Mouse (Mus musculus) left cerebral cortex, adult 2 months (tissue): ENCODE measurements around the gene Aox3. TPM values are rescaled to one million over a fixed set of nuclear protein-coding genes. Genes with fewer than 3 reads are reported as not detected.

ENCODE experiments used
- DNase-seq, 2 experiments: peaks; one replicate each; pipeline ENCODE4 v3.0.0; 2021 to 2022; ENCODE audit warnings: low spot score in 2 of 2, mixed read lengths in 1 of 2; ENCODE audit errors: extremely low spot score in 1 of 2
- H3K27ac ChIP-seq: fragments of 200-600 bp; 2 replicates; pipeline ENCODE4 v1.8.1; 2022
- H3K4me3 ChIP-seq: fragments of 200-600 bp; 2 replicates; pipeline ENCODE4 v1.8.1; 2022
- CTCF ChIP-seq: fragments of 200-600 bp; IDR thresholded peaks from 2 replicates; pipeline ENCODE4 v1.8.1; 2022; ENCODE audit warnings: antibody characterized with exemption, mild to moderate bottlenecking, moderate library complexity
- intact Hi-C: fragments of 180-260 bp; cut with DNase I; formaldehyde crosslinking; loops from one replicate; pipeline ENCODE4 v1.15.1; 2025
- total RNA-seq, 2 experiments: library from RNA; stranded (reverse); gene quantifications; 2 replicates each; pipeline ENCODE4 v1.2.3; 2021

Aox3 gene
- total RNA-seq, 2 experiments from 2014 or later = 2.9 to 3.6 TPM

- H3K4me3 ChIP-seq = no peak overlapping the region
- intact Hi-C loops = no loop called here
- no peak for DNase-seq
- no peak for TF ChIP-seq CTCF
- no peak overlapping the region for H3K27ac ChIP-seq
Measured at GRCm38 (mm10) chr1:58080446-58080845, 32.5 kb upstream of the Aox3 start.

- intact Hi-C loops = no loop called here
- Histone ChIP-seq H3K27ac (no peak overlapping the region), H3K4me3 (no peak overlapping the region)
- TF ChIP-seq CTCF = no peak
- DNase-seq = no peak
Measured at GRCm38 (mm10) chr1:58081356-58081755, 31.6 kb upstream of the Aox3 start.

GRCm38 (mm10) chr1:58089316-58089715 lies 23.6 kb upstream of the Aox3 start:
- H3K27ac ChIP-seq = no peak overlapping the region
- DNase-seq = no peak

DNA sequence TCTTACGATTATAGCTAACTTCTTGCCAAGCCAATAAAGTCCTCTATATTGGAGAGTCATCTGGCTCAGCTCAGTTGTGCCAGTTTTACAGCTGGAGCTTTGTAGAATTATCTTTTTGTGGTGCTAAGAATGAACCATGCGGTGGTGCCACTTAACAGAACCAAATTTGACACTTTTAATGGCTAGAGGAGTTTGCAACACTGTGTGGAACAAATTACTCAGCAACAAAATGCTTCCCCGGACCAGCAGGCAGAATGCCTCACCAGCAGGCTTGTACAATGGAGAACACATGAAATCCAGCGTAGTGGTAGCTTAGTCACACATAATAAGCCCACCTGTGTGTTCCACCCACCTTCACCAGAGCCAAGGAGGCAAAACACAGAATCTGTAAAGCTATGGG lies 22.7 kb upstream of the Aox3 start:
- Histone ChIP-seq H3K4me3 (no peak overlapping the region), H3K27ac (no peak overlapping the region)
- TF ChIP-seq CTCF = no peak
- DNase-seq = no peak
- intact Hi-C loops = no loop called here

More at GRCm38 (mm10) chr1:58089316-58089715, 23.6 kb upstream of the Aox3 start:
- TF ChIP-seq CTCF = no peak
- intact Hi-C loops = no loop called here
- no peak overlapping the region for H3K4me3 ChIP-seq

DNA sequence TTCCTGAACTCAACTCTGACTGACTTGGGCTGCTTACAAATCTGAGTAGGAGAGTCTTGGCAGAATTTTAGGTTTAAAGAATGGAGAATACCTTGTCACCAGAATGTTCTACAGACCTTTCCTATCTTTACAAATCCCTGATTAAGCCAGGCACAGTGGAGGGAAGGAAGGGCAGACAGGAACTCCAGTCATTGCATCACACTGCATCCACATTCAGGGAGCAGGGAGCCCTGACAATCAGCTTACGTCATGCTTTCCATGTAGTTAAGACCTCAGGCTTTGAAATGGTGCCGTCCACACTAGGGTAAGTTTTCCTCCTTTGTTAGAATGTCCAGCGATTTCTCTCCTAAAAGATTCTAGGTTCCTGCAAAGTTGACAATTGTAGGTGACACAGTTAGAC lies 21.7 kb upstream of the Aox3 start:
- DNase-seq = no peak
- Histone ChIP-seq H3K27ac (no peak overlapping the region), H3K4me3 (no peak overlapping the region)
- intact Hi-C loops = no loop called here
- no peak for TF ChIP-seq CTCF

GRCm38 (mm10) chr1:58091992-58092560 lies 20.9 kb upstream of the Aox3 start:
- no peak overlapping the region for H3K4me3 ChIP-seq
- no peak for TF ChIP-seq CTCF
- intact Hi-C loops = no loop called here
- no peak for DNase-seq
- no peak overlapping the region for H3K27ac ChIP-seq

DNA sequence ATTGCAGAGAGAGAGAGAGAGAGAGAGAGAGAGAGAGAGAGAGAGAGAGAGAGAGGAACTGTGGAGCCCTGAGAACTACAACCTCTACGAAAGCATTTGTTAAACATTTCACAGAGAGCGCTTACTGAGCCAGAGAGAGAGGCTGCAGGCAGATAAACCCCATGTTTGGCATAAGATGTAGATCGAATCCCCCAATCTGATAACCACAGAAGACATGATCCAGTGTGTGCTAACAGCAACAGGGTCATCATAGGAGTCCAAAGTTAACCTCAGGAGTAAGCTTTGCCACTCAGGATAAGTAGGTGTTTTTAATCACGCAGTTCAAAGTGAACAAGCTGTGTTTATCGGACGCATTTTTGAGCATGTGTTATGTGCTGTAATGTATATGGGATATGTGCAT lies 15.6 kb upstream of the Aox3 start:
- intact Hi-C loops = no loop called here
- no peak for TF ChIP-seq CTCF

GRCm38 (mm10) chr1:58099119-58099518 lies 13.8 kb upstream of the Aox3 start:
- intact Hi-C loops = no loop called here
- Histone ChIP-seq H3K27ac (no peak overlapping the region), H3K4me3 (no peak overlapping the region)
- no peak for DNase-seq
- no peak for TF ChIP-seq CTCF

More for the DNA sequence above, 15.6 kb upstream of the Aox3 start:
- DNase-seq = no peak
- Histone ChIP-seq H3K27ac (no peak overlapping the region), H3K4me3 (no peak overlapping the region)

DNA sequence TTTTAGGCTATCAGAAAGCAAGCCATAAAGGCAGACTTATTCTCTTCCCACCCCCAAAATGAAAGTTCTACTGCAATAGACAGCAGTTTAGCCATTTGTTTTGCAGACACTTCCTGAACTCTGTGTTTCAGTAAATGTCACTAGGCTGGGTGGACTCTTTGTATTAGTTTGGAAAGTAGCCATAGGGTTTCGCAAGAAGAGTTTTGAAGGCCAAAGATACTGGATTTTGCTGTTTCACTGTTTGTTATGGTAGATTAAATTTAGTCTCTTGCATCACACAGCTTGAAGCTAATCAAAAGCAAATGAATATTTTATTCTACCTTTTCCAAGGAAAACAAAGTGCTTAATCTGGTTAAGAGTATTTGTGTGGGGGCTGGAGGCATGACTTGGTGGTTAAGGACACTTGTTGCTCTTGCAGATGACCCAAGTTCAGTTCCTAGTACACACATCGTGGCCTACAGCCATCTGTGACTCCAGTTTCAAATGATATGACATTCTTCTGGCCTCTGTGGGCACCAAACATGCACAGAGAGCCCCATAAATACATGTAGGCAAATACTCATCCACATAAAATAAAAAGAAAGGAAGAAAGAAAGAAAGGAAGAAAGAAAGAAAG lies 11.3 kb upstream of the Aox3 start:
- DNase-seq = no peak
- H3K27ac ChIP-seq = no peak overlapping the region
- intact Hi-C loops = no loop called here
- no peak for TF ChIP-seq CTCF
- no peak overlapping the region for H3K4me3 ChIP-seq

- H3K27ac ChIP-seq = no peak overlapping the region
- no peak for TF ChIP-seq CTCF
- no peak for DNase-seq
- intact Hi-C loops = no loop called here
- no peak overlapping the region for H3K4me3 ChIP-seq
Measured at GRCm38 (mm10) chr1:58102494-58102893, 10.4 kb upstream of the Aox3 start.

DNA sequence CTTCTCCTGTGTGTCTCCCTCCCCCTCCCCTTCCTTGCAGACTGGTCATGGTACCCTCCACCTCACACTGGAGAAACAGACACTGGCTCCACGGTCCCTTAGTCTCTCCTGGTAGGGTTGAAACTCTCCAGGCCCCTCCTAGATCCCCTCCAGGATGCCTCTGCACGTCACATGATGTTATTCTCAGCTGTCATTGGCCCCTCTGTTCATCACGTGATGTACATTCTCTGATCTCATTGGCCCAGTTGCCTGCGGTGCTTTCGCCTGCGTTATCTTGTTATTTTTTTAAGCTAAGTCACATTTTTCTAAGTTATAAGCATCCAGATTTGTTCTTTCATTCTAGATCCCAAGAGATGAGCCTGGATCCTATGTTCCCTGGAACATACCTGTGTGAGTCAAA lies 7.2 kb upstream of the Aox3 start:
- H3K4me3 ChIP-seq = no peak overlapping the region
- intact Hi-C loops = no loop called here
- TF ChIP-seq CTCF = no peak
- DNase-seq = no peak
- H3K27ac ChIP-seq = no peak overlapping the region

DNA sequence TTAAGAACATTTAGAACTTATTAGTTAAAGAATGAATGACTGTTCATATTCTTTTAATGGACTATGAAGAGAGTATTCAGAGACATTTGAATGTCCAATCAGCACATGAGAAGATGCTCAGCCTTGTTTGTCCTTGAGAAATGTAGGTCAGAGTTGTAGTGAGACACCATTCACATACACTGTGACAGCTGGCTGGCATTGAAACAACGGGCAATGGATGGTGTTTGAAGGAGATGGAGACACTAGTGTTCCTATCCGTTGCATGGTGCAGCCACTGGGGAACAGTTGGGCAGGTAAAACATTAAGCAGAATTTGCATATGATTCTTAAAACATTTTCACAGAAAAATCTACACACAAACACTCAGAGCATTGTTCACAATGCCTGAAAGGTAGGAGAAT lies 5.9 kb upstream of the Aox3 start:
- intact Hi-C loops = no loop called here
- no peak overlapping the region for H3K27ac ChIP-seq
- TF ChIP-seq CTCF = no peak
- no peak overlapping the region for H3K4me3 ChIP-seq
- no peak for DNase-seq

DNA sequence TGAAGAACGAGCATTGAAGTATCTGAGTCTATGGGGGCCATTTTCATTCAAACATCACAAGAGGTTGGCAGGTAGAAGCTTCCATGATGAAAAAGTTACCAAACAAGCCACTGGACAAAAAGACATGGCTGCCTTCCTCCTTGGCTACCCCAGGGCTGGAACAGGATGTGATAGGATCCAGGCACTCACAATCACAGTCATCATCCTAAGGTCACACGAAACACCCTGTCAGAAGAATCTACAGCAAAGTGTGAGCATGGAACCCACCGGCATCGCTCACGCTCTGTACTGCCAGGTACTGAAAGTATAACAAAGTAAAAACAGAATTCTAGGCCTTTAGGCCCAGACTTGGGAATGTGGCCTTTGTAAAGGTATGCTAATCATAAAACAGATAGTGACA lies 2.7 kb upstream of the Aox3 start:
- Histone ChIP-seq H3K27ac (no peak overlapping the region), H3K4me3 (no peak overlapping the region)
- no peak for DNase-seq
- intact Hi-C loops = loop anchor here (10.0 kb wide), 1 partner anchor 685 kb away; no protein-coding TSS in a partner anchor
- TF ChIP-seq CTCF = no peak
